ENCODE assay signal across 10 mouse cellular contexts in genomic region chr7:28467213-28467751, GRCm38 (mm10). TPM values are rescaled to one million over a fixed set of nuclear protein-coding genes. Genes with fewer than 3 reads are reported as not detected.
DNase-seq lines count a peak whose midpoint lies in the region; ATAC-seq lines count a peak whose summit lies in the region.
"Had no signal": no experiment of that assay in that cellular context is flagged by ENCODE, and none has a peak within 500 bp of the region (broad histone marks: within the 10 kb centered on the region; RNA-seq: fewer than 3 reads in every experiment).

No protein-coding gene starts in this region.

- no peak overlapping the region for H3K27ac ChIP-seq in heart, embryonic 14.5 days (replicated peaks in 1 of 2; ENCODE audit: control insufficient read depth in 1 of 2, insufficient read depth in 1 of 2, low read depth in 2 of 2, low read length in 2 of 2)
- H3K27ac ChIP-seq in kidney, embryonic 16.5 days (ENCODE audit: low read length) = no peak overlapping the region
- no peak overlapping the region for H3K27ac ChIP-seq in stomach, embryonic 14.5 days (ENCODE audit: low read length)

- H3K9ac ChIP-seq in heart, embryonic 14.5 days (ENCODE audit: low read length) = peak overlapping the region; percentile 65
- H3K9ac ChIP-seq in kidney, embryonic 16.5 days (replicated peaks; ENCODE audit: low read length) = peak overlapping the region; percentile 76
- H3K9ac ChIP-seq in stomach, embryonic 14.5 days (replicated peaks; ENCODE audit: low read depth, low read length) = peak overlapping the region; percentile 42

- under 1% methylated on average over 60 of the region's 63 CpGs for WGBS in heart, embryonic 14.5 days
- under 1% methylated on average over 60 of the region's 63 CpGs for WGBS in kidney, embryonic 16.5 days
- WGBS in stomach, embryonic 14.5 days = 4% methylated on average over 63 of the region's 63 CpGs

- H3K4me3 ChIP-seq in heart, embryonic 14.5 days (ENCODE audit: control insufficient read depth in 1 of 2, insufficient read depth in 1 of 2, low read depth in 1 of 2, low read length in 2 of 2) = peak overlapping the region; percentile 47 to 54
- H3K4me3 ChIP-seq in kidney, embryonic 16.5 days (ENCODE audit: low read length) = peak overlapping the region; percentile 60
- peak overlapping the region; percentile 47 for H3K4me3 ChIP-seq in stomach, embryonic 14.5 days (ENCODE audit: low read depth, low read length)

- H3K36me3 ChIP-seq in heart, embryonic 14.5 days (ENCODE audit: control insufficient read depth, insufficient read depth, low read length) = no peaks in the 10 kb centered on the region
- H3K36me3 ChIP-seq in kidney, embryonic 16.5 days (ENCODE audit: insufficient read depth, low read length) = no peaks in the 10 kb centered on the region
- H3K36me3 ChIP-seq in stomach, embryonic 14.5 days (ENCODE audit: control insufficient read depth, insufficient read depth, low read length) = peaks cover 5% of the 10 kb centered on the region

- peak overlapping the region; percentile 82 for H3K4me2 ChIP-seq in heart, embryonic 14.5 days (ENCODE audit: low read length)
- peak overlapping the region; percentile 94 for H3K4me2 ChIP-seq in kidney, embryonic 16.5 days (replicated peaks; ENCODE audit: low read depth, low read length)
- peak overlapping the region; percentile 88 for H3K4me2 ChIP-seq in stomach, embryonic 14.5 days (replicated peaks; ENCODE audit: low read depth, low read length)

- intact Hi-C loops in gastrocnemius, postnatal 14 days (cut with DNase I; ENCODE audit: low total_unique reads) = no loop called here
- intact Hi-C loops in left cerebral cortex, postnatal 25 days (cut with DNase I) = no loop called here

- ATAC-seq in common myeloid progenitor, adult 5-6 weeks (replicated peaks; ENCODE audit: low read depth, poor library complexity, severe bottlenecking) = peak; percentile 55
- peak; percentile 60; the same call in 1 of the 2 replicates for ATAC-seq in heart, embryonic 14.5 days (ENCODE audit: insufficient number of reproducible peaks, insufficient read depth, low FRiP score, low read depth)
- ATAC-seq in kidney, embryonic 16.5 days (ENCODE audit: low FRiP score, low TSS enrichment) = peak; percentile 83
- peak; percentile 77; the same call in 1 of the 2 replicates for ATAC-seq in stomach, embryonic 14.5 days (ENCODE audit: insufficient number of reproducible peaks, insufficient read depth, low FRiP score, low read depth)

- DNase-seq in gastrocnemius, postnatal 14 days = peak; percentile 62
- no peak for DNase-seq in gastrocnemius, adult 18-20 months (ENCODE audit: low spot score)
- peak; percentile 70 for DNase-seq in lung, postnatal 14 days
- DNase-seq in left cerebral cortex, postnatal 25 days (ENCODE audit: low spot score in 2 of 2) = no peak

- peaks cover 24% of the 10 kb centered on the region for H3K27me3 ChIP-seq in heart, embryonic 14.5 days (ENCODE audit: control insufficient read depth, insufficient read depth, low read length)
- peaks cover 4% of the 10 kb centered on the region; the same call in 1 of the 2 replicates for H3K27me3 ChIP-seq in kidney, embryonic 16.5 days (ENCODE audit: insufficient read depth, low read length)
- H3K27me3 ChIP-seq in stomach, embryonic 14.5 days (ENCODE audit: control insufficient read depth, insufficient read depth, low read length) = 0 out of 2 replicates have a peak, but pooled peaks cover 6% of the 10 kb centered on the region

- H3K9me3 ChIP-seq in heart, embryonic 14.5 days (ENCODE audit: control insufficient read depth, low read length) = no peaks in the 10 kb centered on the region
- H3K9me3 ChIP-seq in kidney, embryonic 16.5 days (ENCODE audit: low read length) = no peaks in the 10 kb centered on the region
- no peaks in the 10 kb centered on the region for H3K9me3 ChIP-seq in stomach, embryonic 14.5 days (ENCODE audit: control insufficient read depth, low read depth, low read length)

- H3K4me1 ChIP-seq in heart, embryonic 14.5 days (ENCODE audit: control insufficient read depth in 2 of 2, insufficient read depth in 2 of 2, low read length in 2 of 2) = peaks cover 12 to 18% of the 10 kb centered on the region in 2 experiments; a peak in 3 of 4 replicates
- H3K4me1 ChIP-seq in kidney, embryonic 16.5 days (ENCODE audit: insufficient read depth, low read length) = peaks cover 15% of the 10 kb centered on the region; the same call in 1 of the 2 replicates
- H3K4me1 ChIP-seq in stomach, embryonic 14.5 days (ENCODE audit: control insufficient read depth, insufficient read depth, low read length) = peaks cover 5% of the 10 kb centered on the region; the same call in 1 of the 2 replicates

RNA-seq across cellular contexts. Expression of gene Lrfn1, which starts 15.5 kb away (rescaled TPM):
- 1 to 10 TPM; 1.2 to 1.4 TPM for total RNA-seq in gastrocnemius, postnatal 14 days (2021)
- total RNA-seq in gastrocnemius, adult 18-20 months (2021) = under 1 TPM; 0.16 to 0.26 TPM
- 2.1 and 2.9 TPM in 2 replicates for total RNA-seq in common myeloid progenitor, adult 5-6 weeks (2017)
- 1.6 and 2.1 TPM in 2 replicates for polyA plus RNA-seq in heart, embryonic 14.5 days (2014; fragmentation: Nextera tagmentation; extraction: Ambion mirVana)
- 2.2 and 2.8 TPM in 2 replicates for polyA plus RNA-seq in kidney, embryonic 16.5 days (2015; fragmentation: Nextera tagmentation; extraction: Ambion mirVana)
- 4.2 and 5.3 TPM in 2 replicates for polyA plus RNA-seq in stomach, embryonic 14.5 days (2014; fragmentation: Nextera tagmentation; extraction: Ambion mirVana)
- 10 to 100 TPM; 81.6 to 91.4 TPM for total RNA-seq in left cerebral cortex, postnatal 25 days (2021)
- polyA plus RNA-seq: C2C12 had no signal

RNA-seq across cellular contexts. Expression of gene Gmfg, which starts 30.0 kb away (rescaled TPM):
- total RNA-seq in gastrocnemius, postnatal 14 days (2021) = 1 to 10 TPM; 5.3 to 5.9 TPM
- total RNA-seq in gastrocnemius, adult 18-20 months (2021) = 1 to 10 TPM in 1 of 2 experiments, under 1 TPM in 1; 0.82 to 1.8 TPM
- 583 and 663 TPM in 2 replicates for total RNA-seq in common myeloid progenitor, adult 5-6 weeks (2017)
- polyA plus RNA-seq in heart, embryonic 14.5 days (2014; fragmentation: Nextera tagmentation; extraction: Ambion mirVana) = 8.4 and 8.6 TPM in 2 replicates
- polyA plus RNA-seq in kidney, embryonic 16.5 days (2015; fragmentation: Nextera tagmentation; extraction: Ambion mirVana) = 13.6 and 15.5 TPM in 2 replicates
- polyA plus RNA-seq in stomach, embryonic 14.5 days (2014; fragmentation: Nextera tagmentation; extraction: Ambion mirVana) = 17.0 and 17.2 TPM in 2 replicates
- total RNA-seq in left cerebral cortex, postnatal 25 days (2021) = 1 to 10 TPM; 1.8 to 3.1 TPM
- polyA plus RNA-seq: C2C12 had no signal

RNA-seq across cellular contexts. Expression of gene Ifnl2, which starts 43.0 kb away (rescaled TPM):
- not detected for total RNA-seq in gastrocnemius, postnatal 14 days (2021)
- not detected for total RNA-seq in gastrocnemius, adult 18-20 months (2021)
- not detected in 2 replicates for total RNA-seq in common myeloid progenitor, adult 5-6 weeks (2017)
- polyA plus RNA-seq in heart, embryonic 14.5 days (2014; fragmentation: Nextera tagmentation; extraction: Ambion mirVana) = not detected in 2 replicates
- not detected in 2 replicates for polyA plus RNA-seq in kidney, embryonic 16.5 days (2015; fragmentation: Nextera tagmentation; extraction: Ambion mirVana)
- not detected in 2 replicates for polyA plus RNA-seq in stomach, embryonic 14.5 days (2014; fragmentation: Nextera tagmentation; extraction: Ambion mirVana)
- total RNA-seq in left cerebral cortex, postnatal 25 days (2021) = not detected
- polyA plus RNA-seq: C2C12; large intestine, adult 2 months had no signal

RNA-seq across cellular contexts. Expression of gene Ifnl3, which starts 55.4 kb away (rescaled TPM):
- not detected for total RNA-seq in gastrocnemius, postnatal 14 days (2021)
- total RNA-seq in gastrocnemius, adult 18-20 months (2021) = not detected
- not detected in 2 replicates for total RNA-seq in common myeloid progenitor, adult 5-6 weeks (2017)
- not detected in 2 replicates for polyA plus RNA-seq in heart, embryonic 14.5 days (2014; fragmentation: Nextera tagmentation; extraction: Ambion mirVana)
- not detected in 2 replicates for polyA plus RNA-seq in kidney, embryonic 16.5 days (2015; fragmentation: Nextera tagmentation; extraction: Ambion mirVana)
- not detected in 2 replicates for polyA plus RNA-seq in stomach, embryonic 14.5 days (2014; fragmentation: Nextera tagmentation; extraction: Ambion mirVana)
- total RNA-seq in left cerebral cortex, postnatal 25 days (2021) = not detected
- polyA plus RNA-seq: C2C12; large intestine, adult 2 months had no signal

Comparison
In these comparisons a context has a peak if more than half of its experiments do, and no peak if none do; other contexts are left out.
1. DNase-seq: peak in gastrocnemius, postnatal 14 days (single experiment) and lung, postnatal 14 days (single experiment); none in gastrocnemius, adult 18-20 months (single experiment) and left cerebral cortex, postnatal 25 days (0 of 2).
2. RNA of gene Lrfn1, which starts 15.5 kb away (total RNA-seq): 81.6 to 91.4 TPM in left cerebral cortex, postnatal 25 days; 2.1 to 2.9 TPM in common myeloid progenitor, adult 5-6 weeks, 1.2 to 1.4 TPM in gastrocnemius, postnatal 14 days and 0.16 to 0.26 TPM in gastrocnemius, adult 18-20 months; every median in the first group is over 10 times any median in the second.
3. RNA of gene Gmfg, which starts 30.0 kb away (total RNA-seq): 583 to 663 TPM in common myeloid progenitor, adult 5-6 weeks; 5.3 to 5.9 TPM in gastrocnemius, postnatal 14 days, 1.8 to 3.1 TPM in left cerebral cortex, postnatal 25 days and 0.82 to 1.8 TPM in gastrocnemius, adult 18-20 months; every median in the first group is over 10 times any median in the second.
4. Peak in every context shown above with its lines, with median percentiles within 50 percentile points of each other: ATAC-seq, H3K4me2 ChIP-seq, H3K4me3 ChIP-seq and H3K9ac ChIP-seq.